Mouse (Mus musculus): Measurements from ENCODE around the gene Cox19. TPM values are rescaled to one million over a fixed set of nuclear protein-coding genes. Genes with fewer than 3 reads are reported as not detected.
A peak's percentile ranks its signal among the peaks of the same experiment; 100 is the strongest.

Cox19 gene
- polyA plus RNA-seq, 1 experiment from 2014 or later, result 93.2 TPM

- H3K27ac ChIP-seq, result peak overlapping the region; percentile 91
- WGBS, result 25% methylated on average over 8 of the region's 8 CpGs
- no peaks in the 10 kb centered on the region for H3K27me3 ChIP-seq (ENCODE audit: insufficient read depth, poor library complexity, severe bottlenecking)
- peaks cover 99% of the 10 kb centered on the region for H3K4me1 ChIP-seq
- peak overlapping the region; percentile 82 for H3K4me3 ChIP-seq
- H3K36me3 ChIP-seq, result no peaks in the 10 kb centered on the region
- DNase-seq (ENCODE audit: low spot score), result no peak
- H3K9me3 ChIP-seq, result no peaks in the 10 kb centered on the region
Observed at GRCm38 (mm10) chr5:139379771-139380384, 28.7 kb upstream of the Cox19 start.

- no peak for DNase-seq (ENCODE audit: low spot score)
- Histone ChIP-seq H3K36me3 (no peaks in the 10 kb centered on the region), H3K4me3 (peak overlapping the region; percentile 82), H3K27me3 (ENCODE audit: insufficient read depth, poor library complexity, severe bottlenecking) (no peaks in the 10 kb centered on the region), H3K9me3 (no peaks in the 10 kb centered on the region), H3K4me1 (peaks cover 98% of the 10 kb centered on the region), H3K27ac (peak overlapping the region; percentile 91)
- 20% methylated on average over 21 of the region's 21 CpGs for WGBS
Observed at GRCm38 (mm10) chr5:139378986-139379629, 27.9 kb upstream of the Cox19 start.

GRCm38 (mm10) chr5:139378271-139378556, 27.0 kb upstream of the Cox19 start:
- no peak for DNase-seq (ENCODE audit: low spot score)
- Histone ChIP-seq H3K4me3 (peak overlapping the region; percentile 82; the same call in 1 of the 2 replicates), H3K27ac (peak overlapping the region; percentile 91), H3K4me1 (peaks cover 94% of the 10 kb centered on the region), H3K9me3 (no peaks in the 10 kb centered on the region), H3K27me3 (ENCODE audit: insufficient read depth, poor library complexity, severe bottlenecking) (no peaks in the 10 kb centered on the region), H3K36me3 (no peaks in the 10 kb centered on the region)
- WGBS, result 84% methylated on average over 7 of the region's 7 CpGs

- H3K36me3 ChIP-seq, result no peaks in the 10 kb centered on the region
- H3K27me3 ChIP-seq (ENCODE audit: insufficient read depth, poor library complexity, severe bottlenecking), result no peaks in the 10 kb centered on the region
- 25% methylated on average over 18 of the region's 18 CpGs for WGBS
- no peaks in the 10 kb centered on the region for H3K9me3 ChIP-seq
- H3K4me1 ChIP-seq, result peaks cover 94% of the 10 kb centered on the region
- no peak for DNase-seq (ENCODE audit: low spot score)
- peak within 1 kb of the TSS; percentile 82; the same call in 1 of the 2 replicates for H3K4me3 ChIP-seq
- peak within 1 kb of the TSS; percentile 91 for H3K27ac ChIP-seq
Observed at GRCm38 (mm10) chr5:139377468-139378270, 26.5 kb upstream of the Cox19 start, which contains the start of gene Gpr146. Gpr146 (plus strand) TSS chr5:139377697.

GRCm38 (mm10) chr5:139374841-139375240, 23.6 kb upstream of the Cox19 start:
- Histone ChIP-seq H3K27me3 (ENCODE audit: insufficient read depth, poor library complexity, severe bottlenecking) (0 out of 2 replicates have a peak, but pooled peaks cover 4% of the 10 kb centered on the region), H3K27ac (no peak overlapping the region), H3K9me3 (no peaks in the 10 kb centered on the region), H3K4me3 (no peak overlapping the region), H3K4me1 (peaks cover 94% of the 10 kb centered on the region), H3K36me3 (no peaks in the 10 kb centered on the region)
- no peak for DNase-seq (ENCODE audit: low spot score)
- WGBS, result 86% methylated on average over 2 of the region's 2 CpGs

- Histone ChIP-seq H3K27ac (no peak overlapping the region), H3K9me3 (no peaks in the 10 kb centered on the region), H3K27me3 (ENCODE audit: insufficient read depth, poor library complexity, severe bottlenecking) (0 out of 2 replicates have a peak, but pooled peaks cover 4% of the 10 kb centered on the region), H3K36me3 (no peaks in the 10 kb centered on the region), H3K4me3 (no peak overlapping the region), H3K4me1 (peaks cover 92% of the 10 kb centered on the region)
- DNase-seq (ENCODE audit: low spot score), result no peak
- 79% methylated on average over 6 of the region's 6 CpGs for WGBS
Observed at GRCm38 (mm10) chr5:139373889-139374444, 22.7 kb upstream of the Cox19 start.

GRCm38 (mm10) chr5:139373126-139373525, 21.9 kb upstream of the Cox19 start:
- Histone ChIP-seq H3K36me3 (no peaks in the 10 kb centered on the region), H3K27ac (peak overlapping the region; percentile 99; the same call in 1 of the 2 replicates), H3K27me3 (ENCODE audit: insufficient read depth, poor library complexity, severe bottlenecking) (0 out of 2 replicates have a peak, but pooled peaks cover 4% of the 10 kb centered on the region), H3K4me3 (no peak overlapping the region), H3K9me3 (no peaks in the 10 kb centered on the region), H3K4me1 (peaks cover 88% of the 10 kb centered on the region)
- 79% methylated on average over 3 of the region's 3 CpGs for WGBS
- no peak for DNase-seq (ENCODE audit: low spot score)

GRCm38 (mm10) chr5:139371631-139372401, 20.6 kb upstream of the Cox19 start:
- WGBS, result 2% methylated on average over 39 of the region's 39 CpGs
- peak; percentile 97 for DNase-seq (ENCODE audit: low spot score)
- Histone ChIP-seq H3K4me3 (peak overlapping the region; percentile 76), H3K27ac (peak overlapping the region; percentile 99), H3K4me1 (peaks cover 75% of the 10 kb centered on the region), H3K36me3 (no peaks in the 10 kb centered on the region), H3K9me3 (no peaks in the 10 kb centered on the region), H3K27me3 (ENCODE audit: insufficient read depth, poor library complexity, severe bottlenecking) (0 out of 2 replicates have a peak, but pooled peaks cover 4% of the 10 kb centered on the region)

- 0 out of 2 replicates have a peak, but pooled peaks cover 4% of the 10 kb centered on the region for H3K27me3 ChIP-seq (ENCODE audit: insufficient read depth, poor library complexity, severe bottlenecking)
- peaks cover 68% of the 10 kb centered on the region for H3K4me1 ChIP-seq
- WGBS, result 63% methylated on average over 5 of the region's 5 CpGs
- H3K36me3 ChIP-seq, result no peaks in the 10 kb centered on the region
- H3K27ac ChIP-seq, result peak overlapping the region; percentile 99
- H3K4me3 ChIP-seq, result peak overlapping the region; percentile 76
- DNase-seq (ENCODE audit: low spot score), result no peak
- H3K9me3 ChIP-seq, result no peaks in the 10 kb centered on the region
Observed at GRCm38 (mm10) chr5:139371118-139371517, 19.9 kb upstream of the Cox19 start.

GRCm38 (mm10) chr5:139370336-139370735, 19.1 kb upstream of the Cox19 start:
- Histone ChIP-seq H3K27me3 (ENCODE audit: insufficient read depth, poor library complexity, severe bottlenecking) (0 out of 2 replicates have a peak, but pooled peaks cover 4% of the 10 kb centered on the region), H3K9me3 (no peaks in the 10 kb centered on the region), H3K36me3 (no peaks in the 10 kb centered on the region), H3K4me3 (0 out of 2 replicates have a peak overlapping the region, but pooled peaks have one; percentile 76), H3K27ac (peak overlapping the region; percentile 99), H3K4me1 (peaks cover 65% of the 10 kb centered on the region)
- no peak for DNase-seq (ENCODE audit: low spot score)
- WGBS, result 65% methylated on average over 6 of the region's 6 CpGs

GRCm38 (mm10) chr5:139368638-139369320, 17.6 kb upstream of the Cox19 start:
- peaks cover 68% of the 10 kb centered on the region for H3K4me1 ChIP-seq
- no peak overlapping the region for H3K27ac ChIP-seq
- H3K27me3 ChIP-seq (ENCODE audit: insufficient read depth, poor library complexity, severe bottlenecking), result 0 out of 2 replicates have a peak, but pooled peaks cover 15% of the 10 kb centered on the region
- no peak overlapping the region for H3K4me3 ChIP-seq
- DNase-seq (ENCODE audit: low spot score), result no peak
- no peaks in the 10 kb centered on the region for H3K9me3 ChIP-seq
- 86% methylated on average over 11 of the region's 11 CpGs for WGBS
- H3K36me3 ChIP-seq, result no peaks in the 10 kb centered on the region

Data from heart, embryonic 10.5 days (tissue).